9 mouse cellular contexts compared by ENCODE assay signal in genomic region chr14:111249347-111249946, GRCm38 (mm10).
A peak's percentile ranks its signal among the peaks of the same experiment; 100 is the strongest.
DNase-seq lines count a peak whose midpoint lies in the region; ATAC-seq and TF ChIP-seq lines count a peak whose summit lies in the region.
"Had no signal": no experiment of that assay in that cellular context is flagged by ENCODE, and none has a peak within 500 bp of the region (broad histone marks: within the 10 kb centered on the region; RNA-seq: fewer than 3 reads in every experiment).

No protein-coding gene starts in this region.

- no peak for TF ChIP-seq CTCF in C2C12 (IDR thresholded peaks at IDR 0.05; ENCODE audit: control insufficient read depth, insufficient read depth, insufficient read length)
- no peak for TF ChIP-seq CTCF in hindbrain, postnatal 0 days (IDR thresholded peaks at IDR 0.05; ENCODE audit: low read depth)

- no peaks in the 10 kb centered on the region for H3K27me3 ChIP-seq in C2C12 (ENCODE audit: control insufficient read depth, insufficient read depth, insufficient read length)
- H3K27me3 ChIP-seq in embryonic facial prominence, embryonic 14.5 days (replicated peaks; ENCODE audit: control insufficient read depth, insufficient read depth, low read length): no peaks in the 10 kb centered on the region
- H3K27me3 ChIP-seq in hindbrain, postnatal 0 days (ENCODE audit: insufficient read depth, low read length): no peaks in the 10 kb centered on the region
- H3K27me3 ChIP-seq: embryonic facial prominence, embryonic 15.5 days had no signal

- H3K4me2 ChIP-seq in embryonic facial prominence, embryonic 14.5 days (ENCODE audit: low read depth, low read length): no peak overlapping the region
- peak overlapping the region; percentile 39 for H3K4me2 ChIP-seq in hindbrain, postnatal 0 days (ENCODE audit: low read depth, low read length)
- H3K4me2 ChIP-seq: embryonic facial prominence, embryonic 15.5 days had no signal

- H3K9me3 ChIP-seq in embryonic facial prominence, embryonic 14.5 days (ENCODE audit: control insufficient read depth, low read length): no peaks in the 10 kb centered on the region
- H3K9me3 ChIP-seq in hindbrain, postnatal 0 days (ENCODE audit: low read length): no peaks in the 10 kb centered on the region
- H3K9me3 ChIP-seq: embryonic facial prominence, embryonic 15.5 days had no signal

- H3ac ChIP-seq in C2C12 (ENCODE audit: control insufficient read depth, insufficient read length, low read depth): no peak overlapping the region

- no peaks in the 10 kb centered on the region for H3K36me3 ChIP-seq in C2C12 (ENCODE audit: control insufficient read depth, insufficient read depth)
- H3K36me3 ChIP-seq in embryonic facial prominence, embryonic 14.5 days (ENCODE audit: control insufficient read depth, insufficient read depth, low read length): no peaks in the 10 kb centered on the region
- no peaks in the 10 kb centered on the region for H3K36me3 ChIP-seq in hindbrain, postnatal 0 days (ENCODE audit: insufficient read depth, low read length)
- H3K36me3 ChIP-seq: embryonic facial prominence, embryonic 15.5 days had no signal

- no peak overlapping the region for H3K27ac ChIP-seq in embryonic facial prominence, embryonic 14.5 days (replicated peaks; ENCODE audit: low read depth, low read length)
- H3K27ac ChIP-seq in hindbrain, postnatal 0 days: no peak overlapping the region
- H3K27ac ChIP-seq: embryonic facial prominence, embryonic 15.5 days had no signal

- no peak overlapping the region for H3K4me3 ChIP-seq in C2C12 (ENCODE audit: insufficient read depth, poor library complexity, severe bottlenecking)
- no peak overlapping the region for H3K4me3 ChIP-seq in embryonic facial prominence, embryonic 14.5 days (ENCODE audit: low read depth, low read length)
- peak overlapping the region; percentile 4; the same call in 1 of the 2 replicates for H3K4me3 ChIP-seq in hindbrain, postnatal 0 days (ENCODE audit: low read length)
- H3K4me3 ChIP-seq: embryonic facial prominence, embryonic 15.5 days had no signal

- 55% methylated on average over 9 of the region's 9 CpGs for WGBS in embryonic facial prominence, embryonic 14.5 days
- 12% methylated on average over 9 of the region's 9 CpGs for WGBS in hindbrain, postnatal 0 days

- no peaks in the 10 kb centered on the region for H3K79me2 ChIP-seq in C2C12 (ENCODE audit: control insufficient read depth, insufficient read depth)

- DNase-seq in embryo, embryonic 11.5 days (ENCODE audit: low read depth, low spot score): peak; percentile 7
- DNase-seq in embryo, embryonic 10 days (ENCODE audit: low spot score): no peak
- DNase-seq in embryonic facial prominence, embryonic 14.5 days (ENCODE audit: low spot score): peak; percentile 90
- peak; percentile 91 for DNase-seq in hindbrain, postnatal 0 days (ENCODE audit: low spot score)
- peak; percentile 44 to 53 for DNase-seq in lung, postnatal 4 days
- DNase-seq in telencephalon, adult 2 months (ENCODE audit: low read depth, low spot score): peak; percentile 76
- no peak for DNase-seq in thymus, postnatal 25 days

- ATAC-seq in embryonic facial prominence, embryonic 14.5 days (ENCODE audit: low read depth): peak; percentile 91
- ATAC-seq in hindbrain, postnatal 0 days: peak; percentile 97

- no peak overlapping the region for H3K9ac ChIP-seq in embryonic facial prominence, embryonic 14.5 days (ENCODE audit: low read depth, low read length)
- no peak overlapping the region for H3K9ac ChIP-seq in hindbrain, postnatal 0 days (replicated peaks; ENCODE audit: low read length)
- H3K9ac ChIP-seq: embryonic facial prominence, embryonic 15.5 days had no signal

- H3K79me3 ChIP-seq in C2C12 (ENCODE audit: low read depth): no peaks in the 10 kb centered on the region

- no peaks in the 10 kb centered on the region for H3K4me1 ChIP-seq in embryonic facial prominence, embryonic 14.5 days (ENCODE audit: control insufficient read depth, insufficient read depth, low read length)
- H3K4me1 ChIP-seq in hindbrain, postnatal 0 days (ENCODE audit: insufficient read depth, low read length): no peaks in the 10 kb centered on the region
- H3K4me1 ChIP-seq: embryonic facial prominence, embryonic 15.5 days had no signal

TF ChIP-seq in C2C12, 6 proteins besides CTCF, POLR2A, EP300 and RAD21:
- TF ChIP-seq MYOG (IDR thresholded peaks at IDR 0.05; ENCODE audit: control insufficient read depth, extremely low read depth, insufficient read length) (no peak), CEBPB (IDR thresholded peaks at IDR 0.05; ENCODE audit: low read depth) (peak; percentile 45)

Comparison
In these comparisons a context has a peak if more than half of its experiments do, and no peak if none do; other contexts are left out.
1. DNase-seq: peak in embryo, embryonic 11.5 days (single experiment), embryonic facial prominence, embryonic 14.5 days (single experiment), hindbrain, postnatal 0 days (single experiment), lung, postnatal 4 days (2 of 2) and telencephalon, adult 2 months (single experiment); none in embryo, embryonic 10 days (single experiment) and thymus, postnatal 25 days (single experiment).